Mouse (Mus musculus) midbrain, postnatal 0 days (tissue): ENCODE measurements around the gene Ppp1r1b. TPM values are rescaled to one million over a fixed set of nuclear protein-coding genes. Genes with fewer than 3 reads are reported as not detected.
A peak's percentile ranks its signal among the peaks of the same experiment; 100 is the strongest.

Experiments
- ATAC-seq: fragments of 200-750 bp; cut with Nextera tagmentation; 2 replicates; pipeline ENCODE4 v1.8.0; 2017; ENCODE audit warnings: moderate number of reproducible peaks, mild to moderate bottlenecking, moderate TSS enrichment, moderate library complexity; ENCODE audit not compliant: low FRiP score
- DNase-seq: peaks from one replicate; pipeline ENCODE4 v3.0.0-alpha.2; 2015; ENCODE audit warnings: low spot score
- H3K27ac ChIP-seq: fragments of 300-500 bp; sonication (generic); 2 replicates; pipeline ENCODE4 v1.5.1; 2014; ENCODE audit warnings: low read depth, mild to moderate bottlenecking, low read length, mixed read lengths
- H3K27me3 ChIP-seq: fragments of 300-500 bp; sonication (generic); 2 replicates; pipeline ENCODE4 v1.6.1; 2014; ENCODE audit warnings: low read length, control low read depth, mixed read lengths; ENCODE audit not compliant: insufficient read depth
- H3K36me3 ChIP-seq: fragments of 300-500 bp; sonication (generic); 2 replicates; pipeline ENCODE4 v1.6.1; 2014; ENCODE audit warnings: low read length, control low read depth, mixed read lengths; ENCODE audit not compliant: insufficient read depth
- H3K4me1 ChIP-seq: fragments of 300-500 bp; sonication (generic); 2 replicates; pipeline ENCODE4 v1.6.1; 2014; ENCODE audit warnings: mild to moderate bottlenecking, control low read depth, antibody characterized with exemption, low read length, mixed read lengths; ENCODE audit not compliant: insufficient read depth
- H3K4me2 ChIP-seq: fragments of 300-500 bp; sonication (generic); 2 replicates; pipeline ENCODE4 v1.6.1; 2014; ENCODE audit warnings: low read depth, mild to moderate bottlenecking, low read length, mixed read lengths; ENCODE audit not compliant: poor library complexity, severe bottlenecking
- H3K4me3 ChIP-seq: fragments of 300-500 bp; sonication (generic); 2 replicates; pipeline ENCODE4 v1.5.1; 2014; ENCODE audit warnings: low read depth, mild to moderate bottlenecking, low read length, moderate library complexity
- H3K9ac ChIP-seq: fragments of 300-500 bp; sonication (generic); replicated peaks from 2 replicates; pipeline ENCODE4 v1.6.1; 2014; ENCODE audit warnings: mild to moderate bottlenecking, low read length, moderate library complexity, mixed read lengths; ENCODE audit not compliant: poor library complexity, severe bottlenecking
- H3K9me3 ChIP-seq: fragments of 300-500 bp; sonication (generic); 2 replicates; pipeline ENCODE4 v1.6.1; 2016; ENCODE audit warnings: low read length, control low read depth
- CTCF ChIP-seq: IDR thresholded peaks from 2 replicates; pipeline ENCODE4 v1.5.1; 2016; ENCODE audit warnings: antibody characterized with exemption, mild to moderate bottlenecking
- WGBS: fragments of 180-500 bp; shearing (Covaris S2); extraction: QIAGEN DNeasy Blood & Tissue Kit; methylation state at CpG from one replicate; pipeline ENCODE4 v1.1.7; 2014; 5-methylcytosine and 5-hydroxymethylcytosine counted together
- polyA plus RNA-seq: library from polyadenylated mRNA; unstranded; fragments of >200 nt; fragmentation: Nextera tagmentation; extraction: Ambion mirVana; gene quantifications from 2 replicates; pipeline ENCODE4 v1.2.1, GENCODE M21; 2015
- total RNA-seq: library from RNA; depleted of rRNA; stranded (reverse); fragments of >200 nt; gene quantifications from 2 replicates; pipeline ENCODE4 v1.2.3, GENCODE M21; 2014

The Ppp1r1b gene
- total and polyA plus RNA-seq, 2 experiments from 2014 or later: 4.2 to 5.0 TPM

DNA sequence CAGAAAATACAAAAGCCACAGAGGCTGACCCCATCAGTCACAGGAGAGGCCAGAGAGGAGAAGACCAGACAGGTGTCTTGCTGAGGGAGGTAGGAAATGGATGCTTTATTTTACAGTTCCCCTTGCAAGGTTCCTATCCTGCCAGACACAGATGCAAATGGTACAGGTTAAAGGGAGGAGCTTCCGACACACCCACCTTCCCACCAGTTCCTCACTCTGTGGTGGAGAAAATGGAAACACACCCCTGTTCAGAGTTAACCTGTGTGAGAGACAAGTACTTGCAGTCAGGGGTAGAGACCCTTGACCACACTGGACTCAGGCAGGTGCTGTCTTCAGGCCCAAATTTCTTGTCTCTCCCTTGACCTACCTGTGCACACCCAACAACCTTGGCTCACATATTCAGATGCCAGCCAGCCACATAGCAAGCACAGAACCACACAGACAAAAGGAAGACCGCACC is 17.4 kb upstream of the Ppp1r1b start:
- no peak overlapping the region for H3K27ac ChIP-seq
- H3K27me3 ChIP-seq: peaks cover 79% of the 10 kb centered on the region

DNA sequence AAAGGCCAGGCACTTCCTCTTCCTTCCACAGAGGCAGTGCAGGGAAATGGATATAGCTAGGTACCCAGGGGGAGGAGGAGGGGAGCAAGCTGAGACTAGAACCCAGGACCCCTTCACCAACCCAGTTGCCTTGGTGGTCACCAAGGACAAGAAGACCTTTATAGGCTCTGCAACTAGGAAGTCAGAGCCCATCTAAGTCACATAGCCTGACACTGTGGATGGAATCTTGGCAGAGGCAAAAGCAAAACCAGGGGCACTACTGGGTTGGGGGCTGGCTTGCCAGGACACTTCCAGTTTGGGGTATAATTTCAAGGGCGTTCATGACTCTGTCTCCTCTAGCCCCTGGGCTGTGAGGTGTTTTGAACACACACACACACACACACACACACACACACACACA is 16.8 kb upstream of the Ppp1r1b start:
- H3K9me3 ChIP-seq: no peaks in the 10 kb centered on the region
- H3K4me2 ChIP-seq: no peak overlapping the region
- no peaks in the 10 kb centered on the region for H3K36me3 ChIP-seq
- ATAC-seq: no peak
- no peak for DNase-seq
- H3K9ac ChIP-seq: no peak overlapping the region
- H3K27me3 ChIP-seq: peaks cover 79% of the 10 kb centered on the region
- TF ChIP-seq CTCF: no peak
- whole genome bisulfite sequencing: 63% methylated on average over 1 of the region's 1 CpGs
- H3K4me3 ChIP-seq: no peak overlapping the region
- no peak overlapping the region for H3K27ac ChIP-seq
- H3K4me1 ChIP-seq: no peaks in the 10 kb centered on the region; the same call in 1 of the 2 replicates

More for the DNA sequence above, 17.4 kb upstream of the Ppp1r1b start:
- Histone ChIP-seq H3K9ac (no peak overlapping the region), H3K4me2 (no peak overlapping the region), H3K4me3 (no peak overlapping the region), H3K36me3 (no peaks in the 10 kb centered on the region), H3K4me1 (no peaks in the 10 kb centered on the region; the same call in 1 of the 2 replicates), H3K9me3 (no peaks in the 10 kb centered on the region)
- ATAC-seq: no peak
- DNase-seq: no peak
- 75% methylated on average over 2 of the region's 2 CpGs for WGBS
- TF ChIP-seq CTCF: no peak

DNA sequence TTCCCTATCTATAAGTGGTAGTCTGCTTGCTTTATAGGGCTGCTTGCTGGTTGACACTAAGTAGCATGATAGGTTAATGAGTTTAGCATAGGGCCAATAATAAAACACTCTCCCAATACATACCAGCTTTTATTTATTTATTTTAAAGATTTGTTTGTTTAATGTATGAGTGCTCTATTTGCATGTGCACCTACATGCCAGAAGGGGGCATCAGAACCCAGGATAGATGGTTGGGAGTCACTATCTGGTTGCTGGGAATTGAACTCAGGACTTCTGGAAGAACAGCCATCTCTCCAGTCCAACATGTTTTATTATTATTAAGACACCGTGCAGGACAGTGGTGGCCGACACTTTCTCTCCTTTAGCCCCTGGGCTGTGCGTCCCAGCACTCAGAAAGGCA is 16.0 kb upstream of the Ppp1r1b start:
- no peak overlapping the region for H3K27ac ChIP-seq
- H3K9ac ChIP-seq: no peak overlapping the region
- DNase-seq (no peak), ATAC-seq (no peak)
- peak; percentile 19; the same call in 1 of the 2 replicates for TF ChIP-seq CTCF
- H3K4me1 ChIP-seq: no peaks in the 10 kb centered on the region; the same call in 1 of the 2 replicates
- H3K4me2 ChIP-seq: no peak overlapping the region
- peaks cover 79% of the 10 kb centered on the region for H3K27me3 ChIP-seq
- H3K36me3 ChIP-seq: no peaks in the 10 kb centered on the region
- no peak overlapping the region for H3K4me3 ChIP-seq
- H3K9me3 ChIP-seq: no peaks in the 10 kb centered on the region
- 84% methylated on average over 3 of the region's 3 CpGs for WGBS

DNA sequence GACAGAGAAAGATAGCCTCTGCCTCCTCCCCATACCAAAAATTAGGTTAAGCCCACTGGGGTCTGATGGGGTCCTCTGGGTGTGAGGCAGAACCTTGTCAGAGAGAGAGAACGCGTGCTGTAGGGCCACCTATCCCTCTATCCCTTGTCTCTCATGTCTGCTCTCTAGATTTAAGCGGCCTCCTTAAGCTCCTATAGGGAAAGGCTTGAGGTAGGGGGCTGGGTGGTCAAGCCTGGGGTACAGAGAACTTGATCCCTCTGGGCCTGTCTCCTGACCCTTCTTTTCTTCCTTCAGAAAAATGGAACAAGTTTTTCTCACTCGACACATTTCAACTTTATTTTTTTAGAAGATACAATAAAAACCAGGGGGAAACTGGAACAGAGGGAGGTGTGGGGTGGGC is 15.4 kb upstream of the Ppp1r1b start:
- no peak for TF ChIP-seq CTCF
- Histone ChIP-seq H3K27ac (no peak overlapping the region), H3K4me1 (no peaks in the 10 kb centered on the region; the same call in 1 of the 2 replicates), H3K4me3 (no peak overlapping the region), H3K9ac (no peak overlapping the region), H3K36me3 (no peaks in the 10 kb centered on the region), H3K9me3 (no peaks in the 10 kb centered on the region), H3K27me3 (peaks cover 78% of the 10 kb centered on the region), H3K4me2 (no peak overlapping the region)
- no peak for ATAC-seq
- DNase-seq: no peak
- WGBS: 72% methylated on average over 4 of the region's 4 CpGs

DNA sequence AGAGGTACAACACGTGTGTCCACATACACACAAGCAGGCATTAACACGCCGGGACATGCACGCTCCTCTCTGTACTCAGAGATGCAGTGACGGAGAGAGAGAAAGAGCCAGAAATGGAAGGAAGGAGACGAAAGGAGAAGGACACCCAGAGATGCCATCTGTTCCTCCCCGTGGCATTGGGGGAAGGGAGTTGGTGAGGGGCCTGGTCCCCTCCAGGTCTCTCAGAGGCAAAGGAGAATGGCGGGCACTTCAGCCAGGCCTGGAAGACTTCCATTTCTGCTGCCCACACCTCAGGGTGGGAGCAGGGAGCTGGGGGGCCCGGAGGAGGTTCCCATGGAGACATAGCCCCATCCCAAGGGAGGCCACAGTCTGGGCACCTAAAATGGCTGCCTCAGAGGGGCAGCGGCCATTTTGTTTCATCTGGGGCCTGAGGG is 14.9 kb upstream of the Ppp1r1b start:
- no peak for TF ChIP-seq CTCF
- no peaks in the 10 kb centered on the region for H3K36me3 ChIP-seq
- no peaks in the 10 kb centered on the region for H3K9me3 ChIP-seq
- no peak overlapping the region for H3K9ac ChIP-seq
- H3K27me3 ChIP-seq: peaks cover 78% of the 10 kb centered on the region
- H3K4me3 ChIP-seq: no peak overlapping the region
- DNase-seq (no peak), ATAC-seq (no peak)
- no peaks in the 10 kb centered on the region; the same call in 1 of the 2 replicates for H3K4me1 ChIP-seq
- WGBS: 70% methylated on average over 10 of the region's 10 CpGs
- no peak overlapping the region for H3K4me2 ChIP-seq
- H3K27ac ChIP-seq: no peak overlapping the region

DNA sequence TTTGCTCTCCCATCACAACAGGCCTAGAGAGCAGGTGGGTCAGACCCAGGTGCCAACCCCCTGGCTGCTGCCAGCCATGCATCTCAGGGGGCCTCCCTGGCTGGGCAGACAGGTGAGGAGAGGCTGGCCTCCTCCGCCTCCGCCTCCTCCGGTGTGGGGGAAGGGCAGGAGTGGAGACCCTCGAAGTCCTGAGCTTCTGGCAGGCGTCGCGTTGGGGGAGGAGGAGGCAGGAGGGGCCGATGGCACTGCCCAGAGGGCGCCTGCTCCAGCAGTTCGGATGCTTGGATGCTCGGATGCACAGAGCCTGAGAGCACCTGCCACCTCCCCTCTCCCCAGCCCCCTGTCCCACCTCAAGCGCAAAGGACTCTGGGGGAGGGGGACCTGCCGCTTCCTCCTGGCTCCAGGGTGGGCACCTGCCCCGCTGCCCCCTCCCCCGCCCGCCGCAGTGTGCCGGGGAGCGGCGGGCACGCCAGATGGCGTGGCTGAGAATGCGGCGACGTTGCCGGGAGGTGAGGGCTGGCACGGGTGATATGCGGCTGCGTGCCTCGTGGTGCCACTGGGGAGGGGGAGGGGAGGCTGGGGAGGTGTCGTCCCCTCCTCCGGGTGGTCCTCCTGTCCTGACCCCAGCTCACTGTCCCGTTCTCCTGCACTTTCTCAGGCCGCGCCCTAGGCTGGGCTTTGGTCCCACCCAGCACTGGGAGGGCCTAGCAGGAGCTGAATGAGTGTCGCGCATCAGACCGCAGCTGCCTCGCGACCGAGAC is 14.0 kb upstream of the Ppp1r1b start:
- Histone ChIP-seq H3K4me2 (peak overlapping the region; percentile 55), H3K9me3 (no peaks in the 10 kb centered on the region), H3K27me3 (peaks cover 75% of the 10 kb centered on the region), H3K36me3 (no peaks in the 10 kb centered on the region), H3K4me1 (0 out of 2 replicates have a peak, but pooled peaks cover under 1% of the 10 kb centered on the region), H3K27ac (no peak overlapping the region), H3K9ac (peak overlapping the region; percentile 48), H3K4me3 (peak overlapping the region; percentile 30)
- no peak for TF ChIP-seq CTCF
- DNase-seq (no peak), ATAC-seq (peak; percentile 20; the same call in 1 of the 2 replicates)
- 3% methylated on average over 26 of the region's 41 CpGs for WGBS
